Mouse (Mus musculus): ENCODE results near the gene Vangl1. TPM values are rescaled to one million over a fixed set of nuclear protein-coding genes. Genes with fewer than 3 reads are reported as not detected.
"Not testable (repeated sequence)": the region's sequence is repeated elsewhere in the genome, so short reads cannot be mapped to it uniquely, and the experiment has no call there.

The Vangl1 gene
- polyA plus RNA-seq, 1 experiment from 2014 or later: 19.2 TPM

DNA sequence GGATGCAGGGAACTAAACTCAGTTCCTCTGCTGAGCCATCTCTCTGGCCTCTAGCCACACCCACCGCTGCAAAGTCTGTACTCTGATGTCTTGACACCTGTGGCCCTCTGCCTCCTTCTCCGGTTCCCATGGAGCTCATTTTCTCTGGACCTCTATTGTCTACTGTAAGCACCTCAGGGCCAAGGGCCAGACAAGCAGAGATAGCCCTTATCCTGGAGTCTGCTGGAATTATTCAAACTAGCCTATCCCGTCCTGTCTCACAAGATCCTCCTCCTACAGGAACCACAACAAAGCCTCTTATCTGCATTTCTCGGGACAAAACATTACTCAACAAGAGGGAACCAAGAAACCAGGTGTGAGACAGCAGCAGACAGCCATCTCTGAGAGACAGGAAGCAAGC, 9.8 kb upstream of the Vangl1 start:
- H3K9me3 ChIP-seq: no peaks in the 10 kb centered on the region
- H3K4me2 ChIP-seq: no peak overlapping the region
- H3K4me3 ChIP-seq: no peak overlapping the region
- WGBS: 34% methylated on average over 4 of the region's 4 CpGs
- ATAC-seq (ENCODE audit: extremely low read depth, insufficient number of reproducible peaks, low FRiP score, low TSS enrichment): no peak
- H3K27ac ChIP-seq (replicated peaks): no peak overlapping the region
- H3K4me1 ChIP-seq: peaks cover 5% of the 10 kb centered on the region
- H3K9ac ChIP-seq: no peak overlapping the region
- no peaks in the 10 kb centered on the region for H3K36me3 ChIP-seq
- H3K27me3 ChIP-seq (replicated peaks): no peaks in the 10 kb centered on the region

DNA sequence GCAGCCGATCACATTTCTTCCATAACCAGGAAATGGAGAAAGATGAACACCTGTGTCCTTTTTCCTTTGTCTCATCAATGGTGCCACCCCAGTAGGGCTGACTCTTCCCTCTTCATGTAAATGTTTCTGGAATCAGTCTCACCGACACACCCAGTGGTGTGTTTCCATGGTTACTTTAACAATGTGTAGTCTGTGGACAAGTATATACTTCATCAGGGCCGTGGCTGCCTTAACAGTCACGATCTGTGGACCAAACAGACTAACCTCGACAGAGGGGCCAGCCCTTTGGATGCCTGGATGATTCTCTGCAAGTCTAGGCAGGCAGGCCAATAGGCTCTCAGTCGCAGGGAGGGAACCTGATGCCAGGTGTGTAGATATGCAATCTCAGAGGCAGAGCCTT, 8.4 kb upstream of the Vangl1 start:
- ATAC-seq (ENCODE audit: extremely low read depth, insufficient number of reproducible peaks, low FRiP score, low TSS enrichment): no peak
- Histone ChIP-seq H3K27me3 (replicated peaks) (no peaks in the 10 kb centered on the region; the same call in 1 of the 2 replicates), H3K9ac (no peak overlapping the region), H3K36me3 (no peaks in the 10 kb centered on the region), H3K27ac (replicated peaks) (no peak overlapping the region), H3K4me2 (no peak overlapping the region), H3K4me1 (peaks cover 6% of the 10 kb centered on the region), H3K9me3 (no peaks in the 10 kb centered on the region), H3K4me3 (no peak overlapping the region)
- 57% methylated on average over 6 of the region's 6 CpGs for WGBS

DNA sequence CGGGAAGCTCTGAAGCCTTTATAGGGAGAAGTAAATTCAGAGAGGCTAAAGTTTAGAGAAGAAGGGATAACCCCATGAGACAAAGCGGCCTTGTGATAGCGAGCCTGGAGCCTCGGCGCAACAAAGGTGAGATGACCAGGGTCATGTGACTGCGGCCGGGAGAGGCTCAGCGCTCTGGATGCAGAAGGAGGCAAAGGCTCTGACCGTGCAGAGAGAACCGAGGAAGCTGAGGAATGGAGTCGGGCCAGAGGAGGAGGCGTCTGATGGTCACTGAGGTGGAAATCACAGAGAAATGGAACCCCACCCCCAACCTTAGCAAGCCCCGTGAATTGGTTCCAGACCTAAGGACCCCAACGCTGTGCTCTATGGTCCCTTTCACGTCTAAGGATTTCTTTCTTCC, 7.8 kb upstream of the Vangl1 start:
- Histone ChIP-seq H3K27me3 (replicated peaks) (no peaks in the 10 kb centered on the region; the same call in 1 of the 2 replicates), H3K4me3 (no peak overlapping the region), H3K36me3 (no peaks in the 10 kb centered on the region), H3K4me1 (peaks cover 9% of the 10 kb centered on the region), H3K9ac (no peak overlapping the region), H3K9me3 (no peaks in the 10 kb centered on the region), H3K27ac (replicated peaks) (no peak overlapping the region), H3K4me2 (no peak overlapping the region)
- no peak for ATAC-seq (ENCODE audit: extremely low read depth, insufficient number of reproducible peaks, low FRiP score, low TSS enrichment)
- WGBS: 82% methylated on average over 15 of the region's 15 CpGs

DNA sequence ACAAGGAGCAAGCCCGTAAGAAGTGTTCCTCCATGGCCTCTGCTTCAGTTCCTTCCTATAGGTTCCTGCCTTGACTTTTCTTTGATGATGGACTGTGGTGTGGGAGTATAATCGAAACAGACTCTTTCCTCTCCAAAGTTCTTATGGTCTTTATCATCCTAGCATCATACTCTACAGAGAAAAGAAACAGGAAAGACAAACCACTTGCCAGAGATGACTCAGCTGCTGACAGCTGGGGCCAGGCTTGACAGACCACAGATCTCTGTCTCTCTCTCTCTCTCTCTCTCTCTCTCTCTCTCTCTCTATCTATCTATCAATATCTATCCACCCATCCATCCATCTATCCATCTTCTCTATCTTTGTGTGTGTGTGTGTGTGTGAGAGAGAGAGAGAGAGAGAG, 6.8 kb upstream of the Vangl1 start:
- ATAC-seq (ENCODE audit: extremely low read depth, insufficient number of reproducible peaks, low FRiP score, low TSS enrichment): no peak
- no peak overlapping the region for H3K4me2 ChIP-seq

DNA sequence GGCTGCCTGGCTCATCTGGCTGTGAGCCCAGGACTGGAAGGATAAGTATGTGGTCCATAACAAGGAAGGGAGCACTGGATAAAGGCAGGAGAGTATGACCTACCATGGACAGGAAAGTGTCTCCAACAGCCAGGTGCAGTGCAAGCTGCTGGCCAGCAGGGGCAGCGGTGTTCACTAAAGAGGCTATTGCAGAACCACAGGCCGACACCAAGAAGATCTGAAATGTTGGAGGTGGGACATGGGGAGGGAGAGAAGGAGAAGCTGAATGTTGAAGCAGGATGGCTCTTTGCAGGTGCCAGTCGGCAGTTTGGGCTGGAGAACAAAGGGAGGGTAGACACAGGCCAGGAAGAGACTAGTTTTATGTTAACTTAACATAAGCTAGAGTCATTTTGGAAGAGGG, 6.3 kb upstream of the Vangl1 start:
- Histone ChIP-seq H3K27me3 (replicated peaks) (peaks cover 9% of the 10 kb centered on the region; the same call in 1 of the 2 replicates), H3K4me1 (peaks cover 9% of the 10 kb centered on the region), H3K36me3 (no peaks in the 10 kb centered on the region), H3K9ac (no peak overlapping the region), H3K27ac (replicated peaks) (no peak overlapping the region), H3K4me3 (no peak overlapping the region), H3K4me2 (no peak overlapping the region), H3K9me3 (no peaks in the 10 kb centered on the region)
- no peak for ATAC-seq (ENCODE audit: extremely low read depth, insufficient number of reproducible peaks, low FRiP score, low TSS enrichment)
- 75% methylated on average over 3 of the region's 3 CpGs for WGBS

More for the DNA sequence above, 6.8 kb upstream of the Vangl1 start:
- Histone ChIP-seq H3K27ac (replicated peaks) (no peak overlapping the region), H3K27me3 (replicated peaks) (peaks cover 4% of the 10 kb centered on the region; the same call in 1 of the 2 replicates), H3K9me3 (no peaks in the 10 kb centered on the region), H3K36me3 (no peaks in the 10 kb centered on the region), H3K4me1 (peaks cover 9% of the 10 kb centered on the region), H3K9ac (no peak overlapping the region), H3K4me3 (no peak overlapping the region)
- WGBS: 75% methylated on average over 2 of the region's 2 CpGs

DNA sequence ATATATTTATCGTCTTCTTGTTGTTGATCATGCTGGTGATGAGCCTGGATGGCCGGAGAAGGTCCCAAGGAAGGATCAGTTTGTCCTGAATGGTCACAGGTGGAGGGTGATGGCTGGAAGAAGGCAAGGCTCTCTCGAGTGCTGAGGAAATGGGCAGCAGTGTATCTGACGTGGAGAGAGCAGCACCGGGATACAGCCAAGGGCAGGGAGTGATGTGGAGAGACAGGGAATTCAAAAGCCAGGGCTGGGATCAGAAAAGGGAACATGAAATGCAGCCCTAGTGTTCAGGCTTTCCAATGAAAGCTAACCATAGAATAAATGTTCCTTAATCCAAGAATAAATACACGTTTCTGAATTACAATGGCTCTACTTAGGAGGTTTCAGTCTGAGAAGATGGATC, 4.4 kb upstream of the Vangl1 start:
- Histone ChIP-seq H3K4me3 (no peak overlapping the region), H3K27me3 (replicated peaks) (peaks cover 12% of the 10 kb centered on the region; the same call in 1 of the 2 replicates)
- 67% methylated on average over 6 of the region's 6 CpGs for WGBS

DNA sequence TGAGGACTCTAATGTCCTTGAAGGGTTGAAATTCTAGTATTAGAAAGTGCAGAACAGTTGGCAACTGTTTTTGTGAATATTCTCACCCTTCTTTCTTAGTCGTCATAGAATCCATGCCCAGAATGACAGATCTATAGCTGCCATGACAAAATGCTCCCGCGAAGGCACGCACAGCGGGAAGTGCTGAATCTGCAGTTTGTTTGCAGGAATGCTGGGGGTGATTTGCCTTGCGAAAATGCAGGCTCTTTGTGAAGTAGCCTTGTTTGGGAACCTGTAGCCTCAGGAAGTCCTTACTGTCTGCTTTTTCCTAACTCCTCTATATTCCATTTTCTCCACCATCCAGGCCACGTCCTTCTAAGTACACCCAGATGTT, 951 bp upstream of the Vangl1 start:
- Histone ChIP-seq H3K9ac (0 out of 2 replicates have a peak overlapping the region, but pooled peaks have one; percentile 93), H3K4me1 (peaks cover 40% of the 10 kb centered on the region), H3K9me3 (no peaks in the 10 kb centered on the region), H3K4me2 (peak overlapping the region; percentile 91), H3K27me3 (replicated peaks) (peaks cover 12% of the 10 kb centered on the region; the same call in 1 of the 2 replicates), H3K27ac (replicated peaks) (no peak overlapping the region), H3K4me3 (peak overlapping the region; percentile 90; the same call in 1 of the 2 replicates), H3K36me3 (no peaks in the 10 kb centered on the region)
- ATAC-seq (ENCODE audit: extremely low read depth, insufficient number of reproducible peaks, low FRiP score, low TSS enrichment): no peak
- WGBS: 14% methylated on average over 7 of the region's 7 CpGs

More for the DNA sequence above, 4.4 kb upstream of the Vangl1 start:
- no peaks in the 10 kb centered on the region for H3K9me3 ChIP-seq
- no peak for ATAC-seq (ENCODE audit: extremely low read depth, insufficient number of reproducible peaks, low FRiP score, low TSS enrichment)
- no peak overlapping the region for H3K4me2 ChIP-seq
- peaks cover 14% of the 10 kb centered on the region for H3K4me1 ChIP-seq
- H3K27ac ChIP-seq (replicated peaks): no peak overlapping the region
- H3K36me3 ChIP-seq: no peaks in the 10 kb centered on the region
- no peak overlapping the region for H3K9ac ChIP-seq

DNA sequence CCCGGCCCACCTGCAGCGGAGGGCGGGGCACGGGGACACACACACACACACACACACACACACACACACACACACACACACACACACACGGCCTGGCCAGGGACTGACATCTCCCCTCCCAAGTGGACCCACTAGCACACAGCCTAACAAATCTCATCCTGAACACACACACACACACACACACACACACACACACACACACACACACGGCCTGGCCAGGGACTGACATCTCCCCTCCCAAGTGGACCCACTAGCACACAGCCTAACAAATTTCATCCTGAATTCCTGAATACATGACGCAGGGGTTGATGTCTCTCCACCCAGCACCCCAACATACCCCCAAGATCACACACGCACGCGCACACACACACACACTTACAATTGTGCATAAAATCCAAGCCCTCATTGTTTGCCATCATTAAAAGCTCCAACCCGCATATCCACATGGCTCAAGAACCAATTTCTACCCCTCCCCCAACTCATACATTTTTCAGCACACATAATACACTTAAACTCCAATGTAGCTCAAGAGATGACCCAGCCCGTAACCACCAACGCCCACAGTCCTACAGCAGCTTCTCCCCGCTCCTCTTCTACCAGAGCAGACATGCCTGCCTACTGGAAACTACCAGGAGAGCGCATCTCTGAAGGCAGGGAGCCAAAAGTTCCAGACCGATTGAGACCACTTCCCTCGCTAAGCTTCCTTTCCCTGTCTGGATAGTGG, 403 bp upstream of the Vangl1 start:
- peak overlapping the region; percentile 93 for H3K9ac ChIP-seq
- not testable (repeated sequence) for ATAC-seq (ENCODE audit: extremely low read depth, insufficient number of reproducible peaks, low FRiP score, low TSS enrichment); H3K9me3 ChIP-seq; H3K36me3 ChIP-seq
- WGBS: 11% methylated on average over 13 of the region's 17 CpGs
- peaks cover 46% of the 10 kb centered on the region for H3K4me1 ChIP-seq
- H3K4me2 ChIP-seq: peak overlapping the region; percentile 91
- H3K27me3 ChIP-seq (replicated peaks): peaks cover 12% of the 10 kb centered on the region; the same call in 1 of the 2 replicates
- H3K4me3 ChIP-seq: peak overlapping the region; percentile 90
- peak overlapping the region; percentile 87 for H3K27ac ChIP-seq (replicated peaks)

DNA sequence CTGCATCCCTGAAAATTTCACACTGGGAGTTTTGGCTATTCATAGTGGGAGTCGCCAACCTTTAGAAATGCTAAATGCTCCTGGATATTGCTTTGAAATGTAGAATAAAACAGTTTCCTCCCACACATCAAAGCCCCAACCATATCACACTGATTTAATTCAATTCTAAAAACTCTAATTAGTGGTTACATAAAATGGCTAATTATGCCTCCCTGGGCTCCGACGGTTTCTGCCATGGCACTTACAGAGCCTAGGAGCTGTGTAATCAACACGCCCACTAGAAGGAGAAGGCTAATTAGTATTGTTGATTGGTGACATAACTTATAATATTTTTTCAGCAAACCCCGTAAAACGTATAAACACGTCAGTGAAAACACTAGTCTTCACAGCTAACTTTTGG, 1.4 kb downstream of the Vangl1 start:
- Histone ChIP-seq H3K4me3 (peak overlapping the region; percentile 90), H3K9me3 (no peaks in the 10 kb centered on the region), H3K4me1 (peaks cover 63% of the 10 kb centered on the region), H3K27ac (replicated peaks) (0 out of 2 replicates have a peak overlapping the region, but pooled peaks have one; percentile 87), H3K36me3 (no peaks in the 10 kb centered on the region), H3K4me2 (peak overlapping the region; percentile 91), H3K9ac (peak overlapping the region; percentile 93), H3K27me3 (replicated peaks) (0 out of 2 replicates have a peak, but pooled peaks cover 12% of the 10 kb centered on the region)
- no peak for ATAC-seq (ENCODE audit: extremely low read depth, insufficient number of reproducible peaks, low FRiP score, low TSS enrichment)
- whole genome bisulfite sequencing: 10% methylated on average over 7 of the region's 7 CpGs

DNA sequence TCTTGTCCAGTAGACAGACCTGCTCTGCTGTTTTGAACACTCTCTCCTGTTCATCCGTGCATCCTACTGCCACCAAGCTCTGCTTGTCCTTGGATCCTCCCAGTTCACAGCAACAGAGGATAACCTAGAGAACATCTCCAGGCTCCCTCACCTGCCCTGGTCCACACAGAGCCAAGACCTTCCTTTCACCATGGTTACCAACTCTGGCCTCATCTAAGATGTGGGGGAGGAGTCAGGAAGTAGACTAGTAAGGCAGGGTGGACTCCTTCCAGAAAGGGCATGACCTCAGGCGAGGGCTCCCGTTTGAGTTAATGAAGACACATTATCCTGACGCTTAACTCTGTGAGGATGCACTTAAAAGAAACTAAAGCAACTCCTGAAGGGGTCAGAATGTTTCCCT, 4.5 kb downstream of the Vangl1 start:
- peaks cover 84% of the 10 kb centered on the region for H3K4me1 ChIP-seq
- no peak overlapping the region for H3K4me3 ChIP-seq
- H3K27me3 ChIP-seq (replicated peaks): no peaks in the 10 kb centered on the region; the same call in 1 of the 2 replicates
- no peaks in the 10 kb centered on the region for H3K9me3 ChIP-seq
- H3K27ac ChIP-seq (replicated peaks): no peak overlapping the region
- 43% methylated on average over 4 of the region's 4 CpGs for WGBS
- ATAC-seq (ENCODE audit: extremely low read depth, insufficient number of reproducible peaks, low FRiP score, low TSS enrichment): no peak
- H3K4me2 ChIP-seq: no peak overlapping the region
- H3K36me3 ChIP-seq: peaks cover 16% of the 10 kb centered on the region
- no peak overlapping the region for H3K9ac ChIP-seq

DNA sequence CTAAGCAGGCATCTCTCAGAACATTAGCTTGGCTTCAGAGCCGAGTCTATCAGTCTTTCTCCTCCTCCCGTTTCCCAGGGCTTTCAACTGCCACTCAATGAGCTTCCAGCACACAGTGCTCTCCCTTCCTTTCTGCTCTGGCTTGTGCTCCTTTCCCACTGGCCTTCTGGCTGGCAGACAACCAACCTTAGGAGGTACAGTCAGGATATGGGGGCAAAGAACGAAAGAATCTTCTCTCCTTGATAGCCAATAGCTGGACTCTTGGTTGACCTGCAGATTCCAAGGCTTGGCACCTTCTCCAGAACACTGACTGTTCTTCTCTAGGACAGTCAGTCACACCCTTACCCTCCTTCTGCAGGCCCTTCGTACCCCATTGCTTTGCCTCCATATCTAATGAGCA, 5.3 kb downstream of the Vangl1 start:
- Histone ChIP-seq H3K4me1 (peaks cover 89% of the 10 kb centered on the region), H3K4me3 (no peak overlapping the region), H3K4me2 (peak overlapping the region; percentile 9), H3K36me3 (peaks cover 19% of the 10 kb centered on the region), H3K27me3 (replicated peaks) (no peaks in the 10 kb centered on the region; the same call in 1 of the 2 replicates), H3K27ac (replicated peaks) (peak overlapping the region; percentile 33), H3K9me3 (no peaks in the 10 kb centered on the region), H3K9ac (no peak overlapping the region)
- WGBS: 36% methylated on average over 4 of the region's 4 CpGs
- no peak for ATAC-seq (ENCODE audit: extremely low read depth, insufficient number of reproducible peaks, low FRiP score, low TSS enrichment)

DNA sequence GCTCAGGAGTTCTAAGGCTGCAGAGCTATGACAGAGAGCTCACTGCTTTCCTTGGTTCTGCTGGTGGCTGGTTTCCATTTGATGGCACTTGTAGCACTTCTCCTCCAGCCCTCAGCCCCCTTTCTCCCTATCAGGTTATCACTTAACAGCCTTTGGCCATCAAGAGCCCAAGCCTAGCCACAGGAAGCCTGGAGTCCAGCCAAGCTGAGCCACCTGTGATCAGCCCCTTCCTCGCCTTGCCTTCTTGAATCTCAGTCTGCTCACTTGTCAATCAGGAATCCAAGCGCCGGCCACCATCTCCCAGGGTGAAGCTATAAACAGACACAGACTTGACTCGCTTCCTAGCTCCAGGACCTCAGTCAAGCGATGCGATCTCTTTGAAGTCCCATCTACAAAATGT, 6.0 kb downstream of the Vangl1 start:
- peaks cover 19% of the 10 kb centered on the region for H3K36me3 ChIP-seq
- peak overlapping the region; percentile 9 for H3K4me2 ChIP-seq
- H3K27me3 ChIP-seq (replicated peaks): no peaks in the 10 kb centered on the region; the same call in 1 of the 2 replicates
- no peaks in the 10 kb centered on the region for H3K9me3 ChIP-seq
- 0 out of 2 replicates have a peak overlapping the region, but pooled peaks have one; percentile 16 for H3K9ac ChIP-seq
- ATAC-seq (ENCODE audit: extremely low read depth, insufficient number of reproducible peaks, low FRiP score, low TSS enrichment): no peak
- peaks cover 96% of the 10 kb centered on the region for H3K4me1 ChIP-seq
- H3K27ac ChIP-seq (replicated peaks): peak overlapping the region; percentile 33
- H3K4me3 ChIP-seq: no peak overlapping the region
- 27% methylated on average over 6 of the region's 6 CpGs for WGBS

All from heart, embryonic 13.5 days (tissue).